Mouse (Mus musculus): ENCODE data around the gene Polr2l.

GRCm38 (mm10) chr7:141508160-141508559 is 33.2 kb upstream of the Polr2l start:
- no peak for TF ChIP-seq CTCF (IDR thresholded peaks at IDR 0.05)
- TF ChIP-seq EP300 (IDR thresholded peaks at IDR 0.05) = no peak
